Mouse (Mus musculus) cerebellum, adult 9-10 months (tissue): ENCODE data around the gene Mfn2.
"Not testable (repeated sequence)": the region's sequence is repeated elsewhere in the genome, so short reads cannot be mapped to it uniquely, and the experiment has no call there.

Experiments used
- DNase-seq: peaks from one replicate; pipeline ENCODE4 v3.0.0; 2022

The Mfn2 gene

GRCm38 (mm10) chr4:147866056-147866455, 38.4 kb downstream of the Mfn2 start:
- no peak for DNase-seq

- no peak for DNase-seq
Observed at GRCm38 (mm10) chr4:147865651-147866050, 38.9 kb downstream of the Mfn2 start.

GRCm38 (mm10) chr4:147862051-147862450, 42.5 kb downstream of the Mfn2 start:
- no peak for DNase-seq

- DNase-seq: no peak
Observed at GRCm38 (mm10) chr4:147850776-147851175, 53.7 kb downstream of the Mfn2 start.

GRCm38 (mm10) chr4:147848584-147848991, 55.9 kb downstream of the Mfn2 start:
- DNase-seq: no peak

- DNase-seq: peak; percentile 93
Observed at GRCm38 (mm10) chr4:147847614-147848583, 56.6 kb downstream of the Mfn2 start, which contains the start of gene Zfp933. Gene Zfp933, minus strand, starts transcription at chr4:147848366.

GRCm38 (mm10) chr4:147842871-147843270, 61.6 kb downstream of the Mfn2 start:
- DNase-seq: no peak

- not testable (repeated sequence) for DNase-seq
Observed at GRCm38 (mm10) chr4:147839282-147839681, 65.2 kb downstream of the Mfn2 start.

GRCm38 (mm10) chr4:147824389-147824788, 80.1 kb downstream of the Mfn2 start:
- no peak for DNase-seq
